Mouse (Mus musculus) limb, embryonic 14.5 days (tissue): ENCODE results near the gene Glis2. TPM values are rescaled to one million over a fixed set of nuclear protein-coding genes. Genes with fewer than 3 reads are reported as not detected.

ENCODE experiments used
- ATAC-seq: fragments of 200-750 bp; cut with Nextera tagmentation; 2 replicates; pipeline ENCODE4 v1.8.0; 2017; ENCODE audit warnings: low read depth, moderate number of reproducible peaks, moderate TSS enrichment; ENCODE audit not compliant: low FRiP score
- DNase-seq: peaks from one replicate; pipeline ENCODE4 v3.0.0-alpha.2; 2015; ENCODE audit warnings: low spot score
- H3K27ac ChIP-seq: fragments of 300-500 bp; sonication (generic); replicated peaks from 2 replicates; pipeline ENCODE4 v1.5.1; 2014; ENCODE audit warnings: low read depth, mild to moderate bottlenecking, low read length, moderate library complexity, mixed read lengths
- H3K27me3 ChIP-seq: fragments of 300-500 bp; sonication (generic); 2 replicates; pipeline ENCODE4 v1.6.1; 2014; ENCODE audit warnings: low read length, mixed read lengths; ENCODE audit not compliant: control insufficient read depth, insufficient read depth
- H3K36me3 ChIP-seq: fragments of 300-500 bp; sonication (generic); 2 replicates; pipeline ENCODE4 v1.6.1; 2014; ENCODE audit warnings: mild to moderate bottlenecking, low read length, moderate library complexity, mixed read lengths; ENCODE audit not compliant: control insufficient read depth, insufficient read depth
- H3K4me1 ChIP-seq: fragments of 300-500 bp; sonication (generic); 2 replicates; pipeline ENCODE4 v1.6.1; 2014; ENCODE audit warnings: antibody characterized with exemption, low read length, mixed read lengths; ENCODE audit not compliant: control insufficient read depth, insufficient read depth
- H3K4me2 ChIP-seq: fragments of 300-500 bp; sonication (generic); replicated peaks from 2 replicates; pipeline ENCODE4 v1.6.1; 2014; ENCODE audit warnings: low read depth, mild to moderate bottlenecking, low read length, moderate library complexity; ENCODE audit not compliant: severe bottlenecking
- H3K4me3 ChIP-seq: fragments of 300-500 bp; sonication (generic); replicated peaks from 2 replicates; pipeline ENCODE4 v1.5.1; 2014; ENCODE audit warnings: low read length
- H3K9ac ChIP-seq: fragments of 300-500 bp; sonication (generic); 2 replicates; pipeline ENCODE4 v1.6.1; 2014; ENCODE audit warnings: mild to moderate bottlenecking, low read depth, low read length, moderate library complexity; ENCODE audit not compliant: severe bottlenecking
- H3K9me3 ChIP-seq: fragments of 300-500 bp; sonication (generic); 2 replicates; pipeline ENCODE4 v1.6.1; 2016; ENCODE audit warnings: low read length; ENCODE audit not compliant: control insufficient read depth
- POLR2A ChIP-seq: fragments of 200-500 bp; IDR thresholded peaks from 2 replicates; pipeline ENCODE4 v1.8.0; 2012; ENCODE audit warnings: inconsistent platforms, mild to moderate bottlenecking, moderate library complexity, borderline replicate concordance; ENCODE audit not compliant: insufficient read depth, insufficient read length; ENCODE audit errors: extremely low read depth
- WGBS: fragments of 180-500 bp; shearing (Covaris S2); extraction: QIAGEN DNeasy Blood & Tissue Kit; methylation state at CpG from one replicate; pipeline ENCODE4 v1.1.7; 2014; 5-methylcytosine and 5-hydroxymethylcytosine counted together
- polyA plus RNA-seq, 2 experiments: library from polyadenylated mRNA; depleted of rRNA in 1 of 2; stranded (reverse) in 1 of 2; unstranded in 1 of 2; fragments of >200 nt; fragmentation: Nextera tagmentation in 1 of 2; extraction: Ambion mirVana in 1 of 2; gene quantifications; 2 replicates each; pipeline versions ENCODE4 v1.2.1 to v1.2.3; 2012 to 2014

The Glis2 gene
- polyA plus RNA-seq, 2 experiments, result 45.9 to 83.8 TPM

DNA sequence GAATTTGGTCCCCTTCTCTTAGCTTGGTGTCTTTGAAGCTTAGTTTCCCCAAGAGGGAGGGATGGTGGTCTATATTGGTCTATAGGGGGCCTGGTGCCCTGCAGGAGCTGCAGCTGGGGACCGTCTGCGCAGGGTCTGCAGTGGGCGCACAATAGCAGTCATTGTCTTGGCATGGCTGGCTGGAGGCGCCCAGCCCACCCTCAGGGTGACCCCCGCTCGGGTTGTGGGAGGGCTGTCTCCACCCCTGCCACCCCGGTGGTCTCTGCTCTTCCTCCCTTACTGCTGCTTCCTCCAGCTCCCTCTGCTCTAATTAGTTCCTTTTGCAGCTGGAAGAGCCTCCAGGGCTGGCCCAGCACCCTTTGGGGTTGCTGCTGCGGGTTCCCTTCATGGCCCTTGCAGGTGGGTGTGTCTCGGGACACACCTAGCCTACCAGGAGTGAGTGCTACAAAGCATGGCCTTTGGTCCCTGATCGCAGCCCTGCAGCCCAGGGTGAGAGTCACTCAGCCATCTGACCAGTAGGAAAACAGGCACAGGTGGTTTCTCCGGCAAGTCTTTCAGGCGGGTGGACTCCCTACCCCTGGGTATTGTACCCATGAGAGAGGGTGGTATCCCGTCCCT lies 11.1 kb downstream of the Glis2 start:
- Histone ChIP-seq H3K27ac (peak overlapping the region; percentile 43; the same call in 1 of the 2 replicates), H3K4me3 (no peak overlapping the region), H3K4me1 (peaks cover 67% of the 10 kb centered on the region), H3K9ac (no peak overlapping the region), H3K27me3 (no peaks in the 10 kb centered on the region), H3K9me3 (no peaks in the 10 kb centered on the region), H3K4me2 (0 out of 2 replicates have a peak overlapping the region, but pooled peaks have one; percentile 2), H3K36me3 (peaks cover 21% of the 10 kb centered on the region)
- ATAC-seq, result no peak
- WGBS, result 35% methylated on average over 13 of the region's 13 CpGs
- no peak for DNase-seq
- TF ChIP-seq POLR2A, result no peak

DNA sequence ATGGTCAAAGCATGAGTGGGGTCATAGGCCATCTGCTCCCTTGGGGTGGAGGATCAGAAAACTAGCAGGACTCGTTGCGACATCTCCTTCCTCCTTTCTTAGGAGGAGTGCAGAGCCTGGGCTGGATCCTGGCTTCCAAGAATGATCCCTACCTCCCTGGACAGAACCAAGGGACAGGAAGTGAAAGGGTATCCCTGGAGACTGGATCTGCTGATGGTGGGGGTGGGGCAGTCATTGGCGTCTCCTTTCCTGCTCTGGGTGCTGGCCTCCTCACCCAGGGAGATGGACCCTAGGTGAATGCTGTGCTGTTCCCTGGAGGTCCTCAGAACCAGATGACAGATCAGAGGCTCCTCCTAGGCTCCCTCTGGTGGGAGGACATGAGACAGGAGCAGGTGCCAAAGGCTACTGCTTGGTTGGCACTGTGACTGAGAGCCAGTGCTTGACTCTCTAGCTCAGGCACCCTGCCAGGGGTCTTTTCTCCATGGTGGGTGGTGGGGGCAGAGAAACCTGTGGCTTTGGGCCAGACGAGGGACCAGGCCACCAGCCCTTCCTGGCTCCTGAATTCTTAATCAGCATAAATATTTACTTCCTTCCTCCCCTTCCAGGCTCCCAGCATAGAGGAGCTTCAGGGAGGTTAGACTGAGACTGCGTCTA lies 12.0 kb downstream of the Glis2 start:
- no peak for TF ChIP-seq POLR2A
- H3K9ac ChIP-seq, result no peak overlapping the region

DNA sequence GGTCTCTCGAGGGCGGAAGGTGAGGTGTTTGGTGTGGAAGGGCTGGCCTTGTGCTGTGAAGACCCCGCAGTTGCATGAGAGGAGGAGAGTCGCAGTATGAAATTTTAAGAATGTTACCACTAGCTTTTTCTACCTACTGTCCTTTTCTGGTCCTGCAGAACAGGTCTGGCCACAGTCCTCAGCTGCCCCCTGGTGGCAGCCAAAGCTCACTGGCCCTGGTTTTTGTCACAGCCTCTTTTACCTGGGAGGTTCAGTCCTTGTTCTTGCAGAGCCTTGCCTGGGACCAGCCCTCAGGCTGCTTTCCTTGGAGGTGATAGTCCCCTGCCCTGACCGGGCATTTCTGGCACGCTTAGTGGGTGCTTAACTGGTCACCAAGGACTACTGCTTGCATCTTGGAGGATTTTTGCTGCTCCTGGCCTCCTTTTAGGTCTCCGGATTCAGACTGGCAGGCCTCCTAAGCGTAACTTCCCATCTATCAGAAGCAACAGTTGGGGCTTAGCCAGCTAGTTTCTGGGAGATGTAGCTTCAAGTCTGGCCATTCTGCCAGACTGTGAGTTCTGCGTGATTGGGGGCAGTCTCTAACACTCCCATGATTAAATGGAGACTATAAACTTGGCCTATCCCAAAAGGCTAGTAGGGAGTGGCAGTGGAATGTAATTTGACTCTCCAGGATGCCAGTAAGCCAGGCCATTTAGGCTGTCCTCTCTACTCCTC lies 13.5 kb downstream of the Glis2 start:
- no peaks in the 10 kb centered on the region for H3K27me3 ChIP-seq
- H3K9me3 ChIP-seq, result no peaks in the 10 kb centered on the region
- no peak overlapping the region for H3K4me2 ChIP-seq
- 28% methylated on average over 9 of the region's 9 CpGs for WGBS
- peaks cover 45% of the 10 kb centered on the region for H3K36me3 ChIP-seq
- no peak for TF ChIP-seq POLR2A
- H3K27ac ChIP-seq, result peak overlapping the region; percentile 39; the same call in 1 of the 2 replicates
- ATAC-seq (peak; percentile 53), DNase-seq (peak; percentile 88)
- H3K9ac ChIP-seq, result 0 out of 2 replicates have a peak overlapping the region, but pooled peaks have one; percentile 34
- H3K4me3 ChIP-seq, result no peak overlapping the region
- H3K4me1 ChIP-seq, result peaks cover 50% of the 10 kb centered on the region

More for the DNA sequence above, 12.0 kb downstream of the Glis2 start:
- Histone ChIP-seq H3K4me1 (peaks cover 63% of the 10 kb centered on the region), H3K4me3 (no peak overlapping the region), H3K27me3 (no peaks in the 10 kb centered on the region), H3K4me2 (no peak overlapping the region), H3K9me3 (no peaks in the 10 kb centered on the region), H3K27ac (0 out of 2 replicates have a peak overlapping the region, but pooled peaks have one; percentile 13), H3K36me3 (peaks cover 30% of the 10 kb centered on the region)
- DNase-seq, result no peak
- ATAC-seq, result no peak
- WGBS, result 37% methylated on average over 5 of the region's 5 CpGs

- Histone ChIP-seq H3K4me3 (no peak overlapping the region), H3K36me3 (peaks cover 51% of the 10 kb centered on the region), H3K27me3 (no peaks in the 10 kb centered on the region), H3K27ac (no peak overlapping the region), H3K4me2 (no peak overlapping the region), H3K4me1 (peaks cover 44% of the 10 kb centered on the region), H3K9me3 (no peaks in the 10 kb centered on the region), H3K9ac (no peak overlapping the region)
- no peak for TF ChIP-seq POLR2A
- no peak for ATAC-seq
- WGBS, result 77% methylated on average over 19 of the region's 19 CpGs
- DNase-seq, result no peak
Measured at GRCm38 (mm10) chr16:4608532-4609059, 14.1 kb downstream of the Glis2 start.

DNA sequence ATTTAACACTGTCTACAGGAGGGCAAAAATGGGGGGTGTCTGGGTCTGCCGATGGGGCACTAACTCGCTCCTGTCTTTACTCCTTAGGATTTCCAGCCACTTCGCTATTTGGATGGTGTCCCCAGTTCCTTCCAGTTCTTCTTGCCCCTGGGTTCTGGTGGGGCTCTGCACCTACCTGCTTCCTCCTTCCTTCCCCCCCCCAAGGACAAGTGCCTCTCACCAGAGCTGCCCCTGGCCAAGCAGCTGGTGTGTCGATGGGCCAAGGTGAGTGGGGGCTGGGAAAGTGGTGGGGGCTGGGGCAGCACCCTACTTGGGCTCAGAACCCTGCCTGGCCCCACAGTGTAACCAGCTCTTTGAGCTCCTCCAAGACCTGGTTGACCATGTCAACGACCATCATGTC lies 16.7 kb downstream of the Glis2 start:
- Histone ChIP-seq H3K9ac (no peak overlapping the region), H3K4me1 (peaks cover 18% of the 10 kb centered on the region), H3K9me3 (no peaks in the 10 kb centered on the region), H3K4me3 (no peak overlapping the region), H3K27me3 (no peaks in the 10 kb centered on the region), H3K4me2 (no peak overlapping the region), H3K36me3 (peaks cover 77% of the 10 kb centered on the region), H3K27ac (no peak overlapping the region)
- no peak for DNase-seq
- 91% methylated on average over 5 of the region's 5 CpGs for WGBS
- no peak for TF ChIP-seq POLR2A
- no peak for ATAC-seq
